Mouse (Mus musculus): ENCODE measurements around the gene Zrsr1. TPM values are rescaled to one million over a fixed set of nuclear protein-coding genes. Genes with fewer than 3 reads are reported as not detected.

Zrsr1 gene
- total RNA-seq (2012; rRNA removed) (10.4 and 11.3 TPM in 2 replicates), polyA plus RNA-seq (2012; ENCODE audit: insufficient read depth in 1 of 2, insufficient read length in 2 of 2, low read depth in 1 of 2, low replicate concordance in 2 of 2, missing spikeins in 1 of 2) (10 to 100 TPM in 1 of 2 experiments, not detected in 1; 15.8 TPM)

DNA sequence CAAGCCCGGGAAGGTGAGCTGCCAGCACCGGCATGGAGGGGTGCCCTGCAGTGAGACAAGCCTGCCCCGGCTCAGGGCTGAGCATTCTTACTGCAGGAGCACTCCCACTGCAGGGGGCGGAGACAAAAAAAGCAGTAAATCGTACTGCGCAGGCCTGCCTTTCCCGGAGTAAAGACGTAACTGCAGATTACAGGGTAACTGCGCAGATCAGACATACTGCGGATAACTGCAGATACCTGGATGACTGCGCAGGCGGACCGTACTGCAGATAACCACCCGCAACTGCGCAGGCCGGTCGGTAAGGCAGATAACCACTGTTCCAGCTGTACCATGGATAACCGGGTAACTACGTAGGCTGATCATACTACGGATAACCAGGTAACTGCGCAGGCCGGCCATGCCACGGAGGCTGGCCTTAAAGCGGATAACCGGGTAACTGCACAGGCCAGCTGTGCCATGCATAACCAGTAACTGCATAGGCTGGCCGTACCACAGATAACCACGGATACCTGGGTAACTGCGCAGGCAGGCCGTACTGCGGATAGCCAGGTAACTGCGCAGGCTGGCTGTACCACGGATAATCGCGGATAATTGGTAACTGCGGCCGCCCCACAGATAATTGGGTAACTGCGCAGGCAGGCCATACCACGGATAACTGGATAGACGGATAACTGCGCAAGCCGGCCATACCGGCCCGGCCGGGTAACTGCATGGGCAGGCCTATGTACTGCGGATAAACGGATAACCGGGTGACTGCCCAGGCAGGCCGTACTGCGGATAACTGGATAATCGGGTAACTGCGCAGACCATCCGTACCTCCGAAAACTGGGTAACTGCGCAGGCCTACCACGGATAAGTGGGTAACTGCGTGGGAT is at the start of gene Zrsr1:
Gene Zrsr1 (plus strand): TSS at position 171 of the 875 bp plus-strand sequence.
- Histone ChIP-seq H3K9ac (ENCODE audit: control insufficient read depth, low read depth, low read length, poor library complexity, severe bottlenecking) (peak within 1 kb of the TSS; percentile 71), H3K4me3 (ENCODE audit: control insufficient read depth in 1 of 2, insufficient read depth in 1 of 2, low read depth in 2 of 2, low read length in 2 of 2) (peak within 1 kb of the TSS; percentile 74 to 77), H3K36me3 (ENCODE audit: control insufficient read depth in 1 of 2, insufficient read depth in 2 of 2, low read length in 2 of 2) (peaks cover 0 to 18% of the 10 kb centered on the region in 2 experiments; a peak in 3 of 4 replicates), H3K4me1 (ENCODE audit: control insufficient read depth in 1 of 2, insufficient read depth in 2 of 2, low read length in 2 of 2) (peaks cover 0 to 10% of the 10 kb centered on the region in 2 experiments; a peak in 2 of 4 replicates), H3K9me3 (replicated peaks; ENCODE audit: insufficient read depth, low read length) (no peaks in the 10 kb centered on the region), H3K79me2 (ENCODE audit: control insufficient read depth, insufficient read depth, low read length, poor library complexity) (peaks cover 42% of the 10 kb centered on the region), H3K27ac (ENCODE audit: control insufficient read depth, low read depth, low read length) (peak within 1 kb of the TSS; percentile 94), H3K27me3 (ENCODE audit: control insufficient read depth in 1 of 2, insufficient read depth in 2 of 2, low read length in 2 of 2) (no peaks in the 10 kb centered on the region)
- peak; percentile 97 for DNase-seq (ENCODE audit: low read depth, low spot score)
- TF ChIP-seq JUND (IDR thresholded peaks at IDR 0.05; ENCODE audit: low read depth, low read length) (no peak), TCF12 (IDR thresholded peaks at IDR 0.05; ENCODE audit: low read depth, low read length) (peak; percentile 88), CHD1 (IDR thresholded peaks at IDR 0.05; ENCODE audit: low read depth, low read length) (no peak), TBP (IDR thresholded peaks at IDR 0.05; ENCODE audit: low read depth, low read length) (peak; percentile 86), ZMIZ1 (IDR thresholded peaks at IDR 0.05; ENCODE audit: low read depth, low read length) (peak; percentile 77), TAL1 (IDR thresholded peaks at IDR 0.05; ENCODE audit: low read length) (peak; percentile 73), ETS1 (IDR thresholded peaks at IDR 0.05; ENCODE audit: low read depth, low read length) (peak; percentile 99), MAFK (IDR thresholded peaks at IDR 0.05; ENCODE audit: borderline replicate concordance, low read depth, low read length) (no peak), UBTF (IDR thresholded peaks at IDR 0.05; ENCODE audit: borderline replicate concordance, insufficient read depth, low read depth, low read length) (0 out of 2 replicates have a peak, but pooled peaks have one; percentile 0), GABPA (IDR thresholded peaks at IDR 0.05; ENCODE audit: low read depth, low read length) (no peak), MYC (IDR thresholded peaks at IDR 0.05; ENCODE audit: low read depth, low read length) (peak; percentile 60; the same call in 1 of the 2 replicates), MYB (IDR thresholded peaks at IDR 0.05; ENCODE audit: low read depth, low read length) (peak; percentile 76), NRF1 (IDR thresholded peaks at IDR 0.05; ENCODE audit: insufficient read depth, low read depth, low read length, poor library complexity, severe bottlenecking) (peak; percentile 86), POLR2A (IDR thresholded peaks at IDR 0.05; ENCODE audit: control insufficient read depth in 1 of 2, insufficient read depth in 1 of 2, low read depth in 1 of 2, low read length in 2 of 2, poor library complexity in 1 of 2) (peak; percentile 59 to 82), SIN3A (IDR thresholded peaks at IDR 0.05; ENCODE audit: low read length) (peak; percentile 95), CTCF (IDR thresholded peaks at IDR 0.05 in 2 of 3, conservative IDR thresholded peaks at IDR 0.05 in 1 of 3; ENCODE audit: control insufficient read depth in 1 of 3, insufficient read depth in 1 of 3, low read depth in 2 of 3, low read length in 3 of 3, poor library complexity in 1 of 3, severe bottlenecking in 1 of 3) (no peak), POLR2AphosphoS2 (IDR thresholded peaks at IDR 0.05; ENCODE audit: low read length) (peak; percentile 67; the same call in 1 of the 2 replicates), E2F4 (IDR thresholded peaks at IDR 0.05; ENCODE audit: borderline replicate concordance, low read depth, low read length) (no peak), POLR2AphosphoS5 (IDR thresholded peaks at IDR 0.05; ENCODE audit: borderline replicate concordance, low read depth, low read length) (0 out of 2 replicates have a peak, but pooled peaks have one; percentile 61), ELF1 (IDR thresholded peaks at IDR 0.05; ENCODE audit: low read depth, low read length) (no peak), MAX (IDR thresholded peaks at IDR 0.05; ENCODE audit: low read length) (peak; percentile 68; the same call in 1 of the 2 replicates), HCFC1 (IDR thresholded peaks at IDR 0.05; ENCODE audit: low read depth, low read length) (peak; percentile 77), MEF2A (IDR thresholded peaks at IDR 0.05; ENCODE audit: extremely low read depth, insufficient replicate concordance, low read depth, low read length, poor library complexity, severe bottlenecking) (0 out of 2 replicates have a peak, but pooled peaks have one; percentile 22), KAT2A (conservative IDR thresholded peaks at IDR 0.05; ENCODE audit: low read depth, low read length) (no peak; the same call in 1 of the 2 replicates), MAZ (IDR thresholded peaks at IDR 0.05; ENCODE audit: low read depth, low read length) (no peak; the same call in 1 of the 2 replicates), USF1 (IDR thresholded peaks at IDR 0.05; ENCODE audit: low read depth, low read length) (no peak), ZKSCAN1 (IDR thresholded peaks at IDR 0.05; ENCODE audit: low read depth, low read length) (no peak), CHD2 (IDR thresholded peaks at IDR 0.05; ENCODE audit: low read length) (no peak), NELFE (IDR thresholded peaks at IDR 0.05; ENCODE audit: low read depth, low read length) (peak; percentile 81), BHLHE40 (IDR thresholded peaks at IDR 0.05; ENCODE audit: borderline replicate concordance, low read depth, low read length) (peak; percentile 45; the same call in 1 of the 2 replicates), USF2 (IDR thresholded peaks at IDR 0.05; ENCODE audit: borderline replicate concordance in 1 of 2, insufficient read depth in 1 of 2, low read depth in 1 of 2, low read length in 2 of 2) (no peak), MXI1 (IDR thresholded peaks at IDR 0.05; ENCODE audit: low read depth, low read length) (peak; percentile 72), GATA1 (IDR thresholded peaks at IDR 0.05; ENCODE audit: low read depth, low read length) (peak; percentile 91), ZC3H11A (IDR thresholded peaks at IDR 0.05; ENCODE audit: low read depth, low read length) (no peak)

Measured in MEL (cell line).